Mouse (Mus musculus): Measurements from ENCODE around the gene Eps8l3.
A peak's percentile ranks its signal among the peaks of the same experiment; 100 is the strongest.

DNA sequence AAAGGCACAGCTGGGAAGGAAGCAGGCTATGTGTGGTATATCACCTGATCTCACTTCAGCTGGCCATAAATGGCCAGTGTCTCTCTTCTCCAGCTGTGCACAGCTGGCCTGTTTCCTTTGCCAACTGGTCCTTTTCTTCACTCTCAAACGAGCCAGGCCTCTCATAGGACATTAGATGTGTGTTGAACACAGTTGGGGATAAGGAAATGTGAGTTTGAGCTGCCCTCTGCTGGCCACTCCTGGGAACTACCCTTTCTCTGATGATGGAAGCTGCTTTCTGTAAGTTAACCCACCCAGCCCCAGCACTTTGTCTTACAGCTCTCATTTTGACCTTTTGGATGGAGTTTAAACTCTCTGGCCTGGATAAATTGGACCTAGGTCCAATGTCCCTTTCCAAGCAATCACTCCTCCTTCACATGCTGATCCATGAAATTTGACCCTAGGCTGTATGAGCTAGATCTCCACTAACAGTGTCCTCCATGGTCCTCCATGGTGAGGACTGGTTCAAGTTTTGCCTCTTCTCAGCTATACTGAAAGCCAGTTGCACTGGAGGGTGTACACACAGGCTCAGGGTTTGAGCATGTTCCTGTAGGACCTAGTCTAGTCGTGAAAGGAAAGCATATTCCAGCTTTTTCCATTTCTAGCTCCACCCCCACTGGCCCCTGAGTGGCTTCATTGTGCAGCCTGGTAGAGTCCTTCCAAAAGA lies 13.0 kb upstream of the Eps8l3 start:
- peak; percentile 95 for TF ChIP-seq CTCF (IDR thresholded peaks at IDR 0.05; ENCODE audit: low read depth)
- no peak for TF ChIP-seq EP300 (IDR thresholded peaks at IDR 0.05; ENCODE audit: low read depth)

All from heart, postnatal 0 days (tissue).